Mouse (Mus musculus) stomach, adult 2 months (tissue): ENCODE results near the gene Gm9780. TPM values are rescaled to one million over a fixed set of nuclear protein-coding genes. Genes with fewer than 3 reads are reported as not detected.

ENCODE experiments used
- polyA plus RNA-seq: library from polyadenylated mRNA; depleted of rRNA; stranded (reverse); fragments of >200 nt; gene quantifications from 2 replicates; pipeline ENCODE4 v1.2.3, GENCODE M21; 2012; rRNA removed

Gm9780 gene
- polyA plus RNA-seq = 150 and 263 TPM in 2 replicates

DNA sequence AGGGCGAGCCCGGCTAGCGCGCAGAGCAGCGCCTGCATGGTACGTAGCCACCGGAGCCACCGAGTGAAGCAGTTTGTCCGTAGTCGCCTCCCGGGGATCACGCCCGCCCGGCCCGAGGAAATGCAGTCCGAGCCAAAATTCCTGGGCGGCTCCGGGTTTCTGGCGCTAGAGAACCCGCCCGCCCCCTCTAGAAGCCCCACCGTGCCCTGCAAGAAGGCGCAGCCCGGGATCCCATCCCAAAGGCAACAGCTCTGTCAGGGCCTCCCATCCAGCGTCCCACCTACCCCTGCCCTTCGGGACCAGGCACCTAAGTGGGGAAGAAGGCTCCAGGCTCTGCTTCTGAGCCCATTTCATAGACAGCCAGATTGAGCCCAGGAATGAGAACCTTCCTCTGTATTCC is at the start of gene Gm9780:
Gm9780 (minus strand) TSS at position 101 of the 400 bp plus-strand sequence.

DNA sequence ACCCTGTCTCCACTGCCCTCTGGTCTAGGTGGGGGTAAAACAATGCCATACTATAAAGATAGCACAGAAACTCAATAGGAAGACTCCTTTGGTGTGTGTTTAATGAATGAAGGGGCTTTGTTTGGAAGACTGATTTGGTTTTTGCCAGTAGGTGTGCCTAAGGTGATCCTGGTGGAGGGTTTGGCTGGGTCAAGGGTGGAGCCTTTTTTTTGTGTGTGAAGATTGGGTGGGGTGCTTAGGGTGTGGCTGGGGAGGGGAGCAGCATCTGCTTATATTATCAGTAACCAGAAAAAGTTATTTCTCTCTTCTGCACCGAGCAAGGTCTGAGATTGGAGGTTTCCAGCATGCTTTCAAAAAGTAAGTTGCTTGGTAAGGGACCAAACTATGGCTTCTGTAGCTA is 39.5 kb upstream of the Gm9780 start, which contains the start of gene Cphx3:
Cphx3 (plus strand) TSS at position 301 of the 400 bp plus-strand sequence.

DNA sequence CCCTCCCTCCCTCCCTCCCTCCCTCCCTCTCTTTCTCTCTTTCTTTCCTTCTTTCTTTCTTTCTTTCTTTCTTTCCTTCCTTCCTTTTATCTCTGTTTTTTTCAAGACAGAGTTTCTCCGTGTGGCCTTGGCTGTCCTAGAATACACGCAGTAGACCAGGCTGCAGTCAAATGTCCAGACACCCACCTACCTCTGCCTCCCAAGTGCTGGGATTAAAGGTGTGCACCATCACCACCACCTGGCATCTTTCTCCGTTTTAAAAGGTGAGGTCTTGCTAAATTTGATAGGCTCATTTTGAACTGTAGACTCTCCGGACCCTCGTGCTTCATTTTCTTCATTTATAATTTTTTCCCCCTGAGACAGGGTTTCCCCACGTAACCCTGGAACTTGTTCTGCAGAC is 38.7 kb upstream of the Gm9780 start, which contains the start of gene Cphx2:
Cphx2 (plus strand) TSS at position 301 of the 400 bp plus-strand sequence.

DNA sequence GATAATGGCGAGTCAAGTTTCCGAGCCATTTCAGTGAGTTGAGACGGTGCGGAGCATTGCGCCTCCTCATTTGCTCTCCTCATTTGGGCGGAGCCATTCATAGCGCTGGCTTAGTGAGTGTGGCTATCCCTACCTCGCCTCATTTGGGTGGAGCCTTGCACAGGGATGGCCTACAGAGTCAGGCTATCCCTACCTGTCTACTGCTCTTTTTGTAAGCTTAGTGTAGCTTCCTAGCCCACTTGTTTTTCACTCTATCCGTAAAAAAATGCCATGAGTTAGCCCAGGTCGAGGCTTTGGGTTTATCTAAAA is 24.8 kb upstream of the Gm9780 start, which contains the start of gene Tmem254c:
Tmem254c (minus strand) TSS at position 31 of the 309 bp plus-strand sequence.

DNA sequence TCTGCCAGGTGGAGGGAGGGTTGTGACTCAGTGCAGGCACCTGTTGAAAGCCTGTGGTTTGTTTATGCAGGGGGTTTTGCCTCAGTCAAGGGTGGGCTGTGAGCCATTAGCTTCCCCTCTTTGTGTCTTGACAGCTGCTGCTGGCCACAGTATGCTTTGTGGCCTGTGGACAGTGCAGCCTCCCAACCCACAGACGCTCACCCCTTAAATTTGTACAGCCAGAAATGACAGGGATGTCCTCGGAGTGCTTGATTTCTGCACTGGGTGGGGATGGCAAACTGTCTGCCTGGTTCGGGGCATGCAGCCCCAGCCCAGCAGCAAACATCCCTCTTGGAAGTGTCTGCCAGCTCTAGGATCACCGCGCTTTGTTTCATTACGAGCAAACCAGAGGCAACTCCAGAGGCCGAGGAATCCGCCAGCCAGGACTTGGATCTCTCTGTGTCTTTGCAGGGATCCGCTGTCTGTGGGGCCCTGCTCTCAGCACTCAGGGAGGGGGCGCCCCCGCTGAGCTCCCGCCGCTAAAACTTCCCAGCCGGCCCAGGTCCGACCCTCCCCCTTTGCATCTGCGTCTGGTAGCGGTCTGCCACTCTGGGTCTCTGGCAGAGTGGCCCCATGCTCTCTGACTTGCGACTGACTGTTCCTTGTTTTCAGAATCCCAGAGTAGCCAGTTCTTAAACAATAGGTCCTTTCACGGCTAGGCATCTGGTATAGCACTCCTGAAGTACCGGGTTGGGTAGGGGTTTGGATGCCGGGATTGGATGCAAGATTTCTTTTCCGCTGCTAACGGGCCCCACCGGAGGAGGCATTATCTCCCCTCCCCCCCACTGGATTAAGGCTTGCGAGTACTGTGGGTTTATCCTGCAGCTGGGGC is 63.9 kb downstream of the Gm9780 start, which contains the start of gene Duxbl1:
Duxbl1 (plus strand) TSS at position 207 of the 871 bp plus-strand sequence.

Other genes with a start within 250 kb of the Gm9780 start
- 94.8 and 103 TPM in 2 replicates for gene Anxa11, start 200.6 kb downstream of the Gm9780 start, polyA plus RNA-seq
- 0.60 and 0.96 TPM in 2 replicates for gene Plac9a, start 139.6 kb downstream of the Gm9780 start, polyA plus RNA-seq
- 4.1 and 7.9 TPM in 2 replicates for gene Tmem254a, start 115.0 kb downstream of the Gm9780 start, polyA plus RNA-seq
- 0.05 TPM in 1 of 2 replicates, not detected in the other for gene Cphx1, start 104.4 kb downstream of the Gm9780 start, polyA plus RNA-seq
- gene Duxbl1, start 64.1 kb downstream of the Gm9780 start, polyA plus RNA-seq = 0.40 TPM in 1 of 2 replicates, not detected in the other
- 45.6 and 49.5 TPM in 2 replicates for gene Tmem254c, start 24.6 kb upstream of the Gm9780 start, polyA plus RNA-seq
- gene Cphx2, start 38.8 kb upstream of the Gm9780 start, polyA plus RNA-seq = not detected in 2 replicates
- gene Cphx3, start 39.6 kb upstream of the Gm9780 start, polyA plus RNA-seq = not detected in 2 replicates
- gene Duxbl2, start 75.6 kb upstream of the Gm9780 start, polyA plus RNA-seq = 0.33 and 0.48 TPM in 2 replicates
- gene Plac9b, start 139.8 kb upstream of the Gm9780 start, polyA plus RNA-seq = 70.4 and 74.1 TPM in 2 replicates
- gene Tmem254b, start 164.3 kb upstream of the Gm9780 start, polyA plus RNA-seq = 13.0 and 16.6 TPM in 2 replicates
- gene Duxbl3, start 215.3 kb upstream of the Gm9780 start, polyA plus RNA-seq = 0.27 and 0.46 TPM in 2 replicates